Mouse (Mus musculus) liver, postnatal 0 days (tissue): ENCODE results near the gene Hoxd3. TPM values are rescaled to one million over a fixed set of nuclear protein-coding genes. Genes with fewer than 3 reads are reported as not detected.

Experiments
- ATAC-seq: fragments of 200-750 bp; cut with Nextera tagmentation; 2 replicates; pipeline ENCODE4 v1.8.0; 2017; ENCODE audit warnings: mild to moderate bottlenecking, moderate library complexity
- DNase-seq: peaks from one replicate; pipeline ENCODE4 v3.0.0-alpha.2; 2016
- H3K27ac ChIP-seq: fragments of 300-500 bp; sonication (generic); 2 replicates; pipeline ENCODE4 v1.5.1; 2014; ENCODE audit warnings: antibody characterized with exemption, moderate library complexity, mild to moderate bottlenecking, low read depth
- H3K27me3 ChIP-seq: fragments of 300-500 bp; sonication (generic); 2 replicates; pipeline ENCODE4 v1.6.1; 2014; ENCODE audit warnings: low read length, control low read depth, mixed read lengths; ENCODE audit not compliant: insufficient read depth
- H3K36me3 ChIP-seq: fragments of 300-500 bp; sonication (generic); replicated peaks from 2 replicates; pipeline ENCODE4 v1.6.1; 2014; ENCODE audit warnings: mild to moderate bottlenecking, control low read depth, low read length, moderate library complexity, mixed read lengths; ENCODE audit not compliant: insufficient read depth
- H3K4me1 ChIP-seq: fragments of 300-500 bp; sonication (generic); 2 replicates; pipeline ENCODE4 v1.6.1; 2014; ENCODE audit warnings: antibody characterized with exemption, mild to moderate bottlenecking, control low read depth; ENCODE audit not compliant: insufficient read depth
- H3K4me2 ChIP-seq: fragments of 300-500 bp; sonication (generic); 2 replicates; pipeline ENCODE4 v1.6.1; 2014; ENCODE audit warnings: low read depth, mild to moderate bottlenecking, low read length, moderate library complexity, mixed read lengths
- H3K4me3 ChIP-seq: fragments of 300-500 bp; sonication (generic); 2 replicates; pipeline ENCODE4 v1.5.1; 2014; ENCODE audit warnings: low read depth, low read length
- H3K9ac ChIP-seq: fragments of 300-500 bp; sonication (generic); replicated peaks from 2 replicates; pipeline ENCODE4 v1.6.1; 2014; ENCODE audit warnings: mild to moderate bottlenecking, moderate library complexity
- H3K9me3 ChIP-seq: fragments of 300-500 bp; sonication (generic); 2 replicates; pipeline ENCODE4 v1.6.1; 2016; ENCODE audit warnings: mild to moderate bottlenecking, control low read depth, low read length, mixed read lengths
- CTCF ChIP-seq: sonication (generic); IDR thresholded peaks from 2 replicates; pipeline ENCODE4 v1.5.1; 2016; ENCODE audit warnings: antibody characterized with exemption, low read depth
- EP300 ChIP-seq: IDR thresholded peaks from 2 replicates; pipeline ENCODE4 v1.6.1; 2016; ENCODE audit warnings: antibody characterized with exemption, low read depth, mild to moderate bottlenecking
- WGBS: fragments of 180-500 bp; shearing (Covaris S2); extraction: QIAGEN DNeasy Blood & Tissue Kit; methylation state at CpG from one replicate; pipeline ENCODE4 v1.1.7; 2014; ENCODE audit not compliant: insufficient replicate concordance; 5-methylcytosine and 5-hydroxymethylcytosine counted together
- polyA plus RNA-seq: library from polyadenylated mRNA; unstranded; fragments of >200 nt; fragmentation: Nextera tagmentation; extraction: Ambion mirVana; gene quantifications from 2 replicates; pipeline ENCODE4 v1.2.1, GENCODE M21; 2015

Hoxd3 gene
- polyA plus RNA-seq, 1 experiment from 2014 or later, result not detected

DNA sequence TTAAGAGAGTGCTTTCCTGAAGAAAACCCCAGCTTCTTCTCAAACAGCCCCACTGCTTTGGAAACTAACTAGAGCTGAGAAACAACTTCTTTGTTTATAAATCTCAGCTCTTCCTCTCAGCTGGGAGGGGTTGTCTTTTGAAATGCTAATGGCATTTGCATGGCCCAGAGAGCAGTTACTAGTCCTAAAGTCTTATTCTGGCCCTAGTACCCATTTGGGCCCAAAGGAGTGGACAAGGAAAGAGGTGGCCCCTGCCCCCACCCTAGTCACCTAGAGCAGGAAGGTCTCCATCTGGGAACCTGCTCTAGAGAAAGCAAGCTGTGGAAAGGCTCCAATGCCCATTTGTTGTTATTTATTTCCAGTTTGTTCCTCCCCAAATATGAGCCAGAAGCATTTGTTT is 19.3 kb downstream of the Hoxd3 start:
- Histone ChIP-seq H3K4me2 (no peak overlapping the region), H3K4me3 (no peak overlapping the region), H3K9ac (no peak overlapping the region), H3K27me3 (peaks cover 96% of the 10 kb centered on the region), H3K27ac (no peak overlapping the region), H3K36me3 (no peaks in the 10 kb centered on the region), H3K4me1 (no peaks in the 10 kb centered on the region; the same call in 1 of the 2 replicates), H3K9me3 (no peaks in the 10 kb centered on the region)
- DNase-seq, result no peak
- TF ChIP-seq CTCF (no peak), EP300 (no peak)
- ATAC-seq, result no peak

- Histone ChIP-seq H3K9me3 (no peaks in the 10 kb centered on the region), H3K27ac (no peak overlapping the region), H3K36me3 (no peaks in the 10 kb centered on the region), H3K9ac (no peak overlapping the region), H3K4me2 (no peak overlapping the region), H3K4me3 (no peak overlapping the region), H3K27me3 (peaks cover 96% of the 10 kb centered on the region), H3K4me1 (no peaks in the 10 kb centered on the region; the same call in 1 of the 2 replicates)
- TF ChIP-seq CTCF (no peak), EP300 (no peak)
- no peak for ATAC-seq
- DNase-seq, result no peak
- 23% methylated on average over 9 of the region's 9 CpGs for WGBS
Observed at GRCm38 (mm10) chr2:74731799-74732512, 20.2 kb downstream of the Hoxd3 start.

DNA sequence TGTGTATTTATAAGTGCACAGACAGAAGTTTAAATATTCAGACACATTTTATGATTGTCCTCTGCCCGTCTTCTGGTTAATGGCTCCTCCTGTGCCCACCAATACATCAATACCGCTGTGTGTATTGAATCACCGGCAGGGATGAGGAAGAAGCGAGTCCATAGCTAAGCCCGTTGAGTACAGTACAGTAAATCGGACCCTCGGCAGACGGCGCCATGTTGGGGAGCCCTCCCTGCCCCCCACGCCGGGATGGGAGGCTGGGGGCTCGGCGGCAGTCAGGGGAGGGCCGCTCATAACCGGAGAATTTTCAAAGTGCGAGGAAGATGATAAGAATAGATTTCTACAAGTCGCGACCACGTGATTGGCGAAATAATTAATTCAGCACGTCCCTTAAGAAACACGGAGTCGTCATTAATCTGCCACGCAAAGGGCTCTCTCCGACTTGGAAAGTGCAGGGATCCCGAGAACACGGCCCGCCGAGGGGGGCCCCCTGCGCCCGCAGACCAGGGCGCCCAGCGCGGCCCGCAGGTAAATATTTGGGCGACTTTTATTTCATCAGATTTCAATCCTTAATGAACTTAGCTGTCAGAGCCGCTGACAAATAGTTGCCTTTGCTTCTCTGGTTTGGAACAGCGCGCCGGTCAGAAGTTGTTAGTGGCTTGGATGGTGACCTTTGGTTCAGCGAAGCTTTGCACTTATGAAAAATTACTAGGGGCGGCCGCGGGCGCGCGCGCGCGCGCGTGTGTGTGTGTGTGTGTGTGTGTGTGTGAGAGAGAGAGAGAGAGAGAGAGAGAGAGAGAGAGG is 21.0 kb downstream of the Hoxd3 start:
- peaks cover 96% of the 10 kb centered on the region for H3K27me3 ChIP-seq
- H3K4me3 ChIP-seq, result no peak overlapping the region
- no peaks in the 10 kb centered on the region; the same call in 1 of the 2 replicates for H3K4me1 ChIP-seq
- H3K27ac ChIP-seq, result no peak overlapping the region
- TF ChIP-seq CTCF, result no peak
- TF ChIP-seq EP300, result no peak
- H3K9ac ChIP-seq, result no peak overlapping the region
- no peak for DNase-seq
- no peaks in the 10 kb centered on the region for H3K9me3 ChIP-seq
- H3K4me2 ChIP-seq, result no peak overlapping the region
- ATAC-seq, result no peak
- H3K36me3 ChIP-seq, result no peaks in the 10 kb centered on the region
- 2% methylated on average over 52 of the region's 52 CpGs for WGBS

DNA sequence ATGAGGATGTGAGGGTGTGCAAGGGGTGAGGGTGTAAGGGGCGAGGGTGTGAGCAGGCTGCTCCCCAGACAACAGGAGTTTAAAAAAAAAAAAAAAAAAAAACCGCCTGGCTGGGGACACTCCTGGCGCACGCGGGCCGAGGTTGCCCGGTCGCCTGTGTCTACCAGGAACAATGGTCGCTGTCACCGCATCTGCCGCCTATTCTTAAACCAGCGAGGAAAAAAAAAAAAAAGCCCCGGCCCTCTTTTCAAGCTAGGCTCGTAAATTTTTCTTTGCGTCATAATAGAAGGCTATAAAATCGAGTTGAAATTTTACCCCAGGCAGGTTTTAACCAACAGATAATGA is 21.6 kb downstream of the Hoxd3 start:
- no peak overlapping the region for H3K9ac ChIP-seq
- WGBS, result 4% methylated on average over 16 of the region's 16 CpGs
- no peak overlapping the region for H3K27ac ChIP-seq
- H3K27me3 ChIP-seq, result peaks cover 96% of the 10 kb centered on the region
- no peaks in the 10 kb centered on the region; the same call in 1 of the 2 replicates for H3K4me1 ChIP-seq
- H3K4me3 ChIP-seq, result no peak overlapping the region
- no peak for DNase-seq
- H3K4me2 ChIP-seq, result no peak overlapping the region
- no peaks in the 10 kb centered on the region for H3K9me3 ChIP-seq
- no peaks in the 10 kb centered on the region for H3K36me3 ChIP-seq
- no peak for ATAC-seq
- no peak for TF ChIP-seq EP300
- no peak for TF ChIP-seq CTCF

GRCm38 (mm10) chr2:74733765-74734164 is 22.0 kb downstream of the Hoxd3 start:
- Histone ChIP-seq H3K36me3 (no peaks in the 10 kb centered on the region), H3K27me3 (peaks cover 96% of the 10 kb centered on the region), H3K4me2 (no peak overlapping the region), H3K27ac (no peak overlapping the region), H3K9ac (no peak overlapping the region), H3K4me3 (no peak overlapping the region), H3K9me3 (no peaks in the 10 kb centered on the region), H3K4me1 (no peaks in the 10 kb centered on the region; the same call in 1 of the 2 replicates)
- 5% methylated on average over 6 of the region's 6 CpGs for WGBS
- ATAC-seq, result no peak
- DNase-seq, result no peak
- TF ChIP-seq CTCF, result no peak
- no peak for TF ChIP-seq EP300

DNA sequence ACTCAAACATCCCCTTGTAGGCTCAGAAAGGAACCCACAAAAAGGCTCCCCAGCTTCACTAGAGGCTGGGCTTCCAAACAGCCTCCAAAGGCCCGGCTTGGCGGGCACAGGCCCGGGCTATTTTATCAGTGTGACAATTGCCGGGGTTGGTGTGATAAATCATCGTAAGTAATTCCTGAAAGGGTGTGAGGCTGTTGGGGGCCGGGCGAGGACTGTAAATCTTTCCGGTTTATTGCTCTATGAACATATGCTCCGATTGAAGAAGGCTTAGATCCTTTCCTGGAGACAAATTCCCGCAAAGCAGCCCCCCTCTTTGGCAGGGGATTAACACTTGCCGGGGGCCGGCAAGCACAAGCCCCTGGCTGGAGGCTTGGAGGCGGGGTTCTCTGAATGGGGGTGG is 22.7 kb downstream of the Hoxd3 start:
- Histone ChIP-seq H3K27me3 (peaks cover 96% of the 10 kb centered on the region), H3K4me1 (no peaks in the 10 kb centered on the region; the same call in 1 of the 2 replicates), H3K4me2 (no peak overlapping the region), H3K27ac (no peak overlapping the region), H3K9me3 (no peaks in the 10 kb centered on the region), H3K9ac (no peak overlapping the region), H3K36me3 (no peaks in the 10 kb centered on the region), H3K4me3 (no peak overlapping the region)
- no peak for TF ChIP-seq EP300
- no peak for TF ChIP-seq CTCF
- ATAC-seq (no peak), DNase-seq (no peak)
- WGBS, result 4% methylated on average over 13 of the region's 13 CpGs
